Mouse (Mus musculus) embryo, embryonic 11.5 days (tissue): Measurements from ENCODE around the gene Stmn3.

Experiments used
- DNase-seq: peaks from one replicate; pipeline ENCODE4 v3.0.0-alpha.2; 2012; ENCODE audit warnings: low read depth, low spot score

Gene Stmn3

DNA sequence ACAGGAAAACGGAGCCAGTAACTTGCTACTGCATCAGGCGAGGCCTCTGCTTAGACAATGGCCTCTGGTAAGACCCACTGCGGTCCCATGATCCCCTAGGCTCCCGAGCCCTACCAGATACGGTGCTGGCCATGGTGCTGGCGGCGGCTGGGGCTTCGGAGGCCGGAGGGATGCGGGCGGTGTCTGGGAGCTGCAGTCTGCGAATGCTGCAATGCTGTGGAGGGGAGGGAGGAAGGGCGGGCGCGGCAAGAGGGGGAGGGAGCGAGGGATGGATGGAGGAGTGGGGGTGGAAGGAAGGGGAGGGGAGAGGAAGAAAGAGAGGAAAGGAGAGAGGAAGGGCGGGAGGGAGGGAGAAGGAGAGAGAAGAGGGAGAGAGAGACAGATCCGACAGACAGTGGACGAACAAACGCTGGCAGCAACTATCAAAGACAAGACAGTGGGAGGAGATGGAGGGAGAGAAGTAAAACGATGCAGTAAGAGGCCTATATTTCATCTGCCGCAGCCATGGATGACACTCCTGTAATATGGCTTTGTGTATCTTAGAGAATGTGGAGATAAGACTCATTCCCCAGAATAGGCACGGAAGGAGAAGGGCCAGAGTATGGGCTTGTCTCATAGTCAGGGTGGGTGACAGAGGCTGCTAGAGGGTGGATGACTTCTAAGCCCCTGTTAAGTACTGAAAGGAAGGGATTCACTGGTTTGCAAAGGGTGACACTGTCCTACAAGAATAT lies at the start of gene Stmn3:
Gene Stmn3 (minus strand): TSS at position 421 of the 731 bp plus-strand sequence.
- DNase-seq, result peak; percentile 45

DNA sequence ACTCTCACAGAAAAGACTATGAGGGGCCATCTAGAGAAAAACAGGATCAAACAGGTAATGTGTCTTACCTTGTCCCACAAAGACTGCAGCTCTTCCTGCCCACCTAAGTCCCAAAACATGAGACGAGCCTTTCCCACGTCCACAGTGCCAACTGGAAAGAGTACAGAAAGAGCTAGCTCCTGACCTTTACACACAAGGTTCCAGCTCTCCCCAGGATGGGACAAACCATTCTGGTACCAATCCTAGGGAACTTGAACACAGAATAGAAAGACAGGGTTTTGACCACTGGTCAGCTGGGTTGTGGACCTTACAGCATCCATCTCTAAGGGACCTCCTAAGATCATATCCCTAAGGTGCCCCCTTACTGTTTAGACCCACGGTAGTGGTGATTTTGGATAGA lies 49.6 kb upstream of the Stmn3 start:
- DNase-seq, result no peak

DNA sequence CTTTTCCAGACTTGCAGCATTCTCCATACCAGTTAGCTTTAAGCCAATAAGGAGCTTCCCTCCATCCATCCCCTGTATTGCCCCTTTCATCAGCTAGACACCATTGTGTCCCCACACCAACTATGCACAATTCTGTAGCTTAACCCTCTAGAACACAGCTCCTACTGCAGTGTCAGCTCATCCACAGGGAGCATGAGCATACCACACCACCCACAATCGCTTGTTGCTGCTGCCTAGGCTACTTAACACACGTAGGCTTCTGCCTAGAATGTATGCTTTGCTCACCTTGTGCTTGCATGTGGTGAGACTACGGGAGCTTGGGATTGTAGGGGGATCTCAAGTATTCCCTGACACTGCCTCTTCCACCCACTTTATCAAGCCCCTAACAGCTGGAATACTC lies 42.5 kb upstream of the Stmn3 start:
- no peak for DNase-seq

DNA sequence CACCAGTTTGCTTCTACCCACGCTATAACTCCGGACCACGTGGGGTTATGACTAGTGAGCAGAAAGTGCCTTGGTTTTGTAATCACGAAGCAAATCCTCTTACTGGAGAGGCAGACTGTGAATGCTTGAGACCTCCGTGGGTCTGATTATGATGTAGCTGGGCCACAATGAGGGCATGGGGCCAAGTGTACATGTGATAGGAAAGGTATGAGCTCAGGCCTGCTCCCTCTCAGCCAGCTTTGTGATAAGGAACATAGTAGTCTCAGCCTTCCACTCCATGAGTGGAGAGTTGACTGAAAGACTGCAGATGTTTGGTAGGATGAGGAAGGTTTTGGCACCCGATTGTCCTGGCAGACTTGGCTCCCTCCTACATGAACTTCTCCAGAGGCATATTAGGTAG lies 28.5 kb upstream of the Stmn3 start:
- DNase-seq, result no peak

DNA sequence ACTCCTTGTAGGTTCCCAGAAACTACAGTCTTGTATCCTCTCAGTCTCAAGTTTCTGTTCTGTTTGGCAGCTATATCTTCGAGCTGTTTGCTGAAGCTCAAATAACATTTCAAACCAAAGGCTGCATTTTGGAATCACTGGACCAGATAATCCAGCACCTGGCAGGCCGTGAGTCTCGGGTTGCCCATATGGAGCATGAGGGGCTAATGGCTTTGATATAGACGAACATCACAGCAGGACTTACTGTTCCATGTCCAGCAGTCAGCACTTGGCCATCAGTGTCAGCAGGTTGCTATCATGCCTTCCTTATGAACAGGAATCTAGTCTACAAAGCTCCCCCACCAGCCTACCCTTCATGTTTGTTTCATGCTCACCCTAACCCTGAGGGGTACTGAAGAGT lies 26.1 kb upstream of the Stmn3 start:
- no peak for DNase-seq

DNA sequence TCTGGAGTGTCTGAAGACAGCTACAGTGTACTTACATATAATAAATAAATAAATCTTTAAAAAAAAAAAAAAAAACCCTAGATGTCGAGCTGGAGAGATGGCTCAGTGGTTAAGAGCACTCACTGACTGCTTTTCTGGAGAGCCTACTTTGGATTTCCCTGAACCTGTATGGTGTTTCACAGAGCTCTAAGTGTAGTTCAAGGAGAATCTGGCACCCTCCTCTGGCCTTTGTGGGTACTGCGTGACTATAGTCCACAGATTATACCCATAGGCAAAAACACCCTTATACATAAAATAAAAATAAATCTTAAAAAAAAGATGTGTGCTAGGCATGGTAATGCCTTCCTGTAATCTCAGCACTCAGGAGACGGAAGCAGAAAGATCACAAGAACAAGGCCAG lies 19.7 kb upstream of the Stmn3 start:
- DNase-seq, result peak; percentile 41

DNA sequence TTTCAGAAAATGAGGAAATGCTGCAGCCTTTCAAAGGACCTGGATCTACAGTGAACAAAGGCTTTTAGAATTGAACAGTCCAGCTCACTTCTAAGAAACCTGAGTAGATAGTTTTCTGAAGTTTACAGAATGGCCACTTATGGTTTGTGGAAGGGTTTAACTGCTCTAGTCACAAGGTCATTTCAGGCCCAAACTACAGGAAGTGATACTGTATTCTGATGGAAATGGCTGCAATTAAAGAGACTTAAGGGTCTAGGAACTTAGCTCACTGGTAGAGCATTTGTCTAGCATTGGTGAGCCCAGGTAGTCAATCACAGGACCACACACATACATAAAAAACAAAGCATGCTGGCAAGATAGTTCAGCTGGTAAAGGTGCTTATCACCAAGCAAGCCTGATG lies 18.2 kb upstream of the Stmn3 start:
- no peak for DNase-seq

DNA sequence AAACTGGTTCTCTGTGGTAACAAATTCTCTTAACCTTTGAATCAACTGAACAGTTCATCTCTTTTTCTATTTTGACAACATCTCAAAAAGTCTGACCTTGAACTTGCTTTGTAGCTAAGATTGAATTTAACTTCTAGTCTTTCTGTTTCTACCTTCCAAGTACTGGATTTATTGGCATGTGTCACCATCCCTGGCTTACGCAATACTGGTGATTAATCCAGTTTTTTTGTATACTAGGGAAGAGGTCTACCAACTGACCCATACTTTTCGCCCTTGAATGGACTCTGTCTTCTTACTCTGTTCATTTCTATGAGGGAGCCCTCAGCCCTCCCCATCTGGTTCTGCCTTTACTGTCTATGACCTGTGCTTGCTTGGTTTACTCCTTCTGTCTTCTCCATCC lies 11.8 kb upstream of the Stmn3 start:
- no peak for DNase-seq

DNA sequence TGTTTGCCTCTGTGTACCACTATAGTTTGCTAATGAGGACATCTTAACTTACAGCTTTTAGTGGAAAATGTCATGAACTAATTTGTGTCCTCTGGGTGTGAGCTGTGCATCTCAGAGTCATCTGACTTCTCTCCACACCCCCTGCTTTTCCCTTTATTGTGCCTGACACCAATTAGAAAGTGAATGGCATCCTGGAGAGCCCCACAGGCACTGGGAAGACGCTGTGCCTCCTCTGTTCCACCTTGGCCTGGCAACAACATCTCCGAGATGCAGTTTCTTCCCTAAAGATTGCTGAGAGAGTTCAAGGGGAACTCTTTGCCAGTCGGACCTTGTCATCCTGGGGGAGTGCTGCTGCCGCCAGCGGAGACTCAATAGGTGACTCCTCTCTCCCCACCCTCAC lies 7.8 kb upstream of the Stmn3 start:
- no peak for DNase-seq

DNA sequence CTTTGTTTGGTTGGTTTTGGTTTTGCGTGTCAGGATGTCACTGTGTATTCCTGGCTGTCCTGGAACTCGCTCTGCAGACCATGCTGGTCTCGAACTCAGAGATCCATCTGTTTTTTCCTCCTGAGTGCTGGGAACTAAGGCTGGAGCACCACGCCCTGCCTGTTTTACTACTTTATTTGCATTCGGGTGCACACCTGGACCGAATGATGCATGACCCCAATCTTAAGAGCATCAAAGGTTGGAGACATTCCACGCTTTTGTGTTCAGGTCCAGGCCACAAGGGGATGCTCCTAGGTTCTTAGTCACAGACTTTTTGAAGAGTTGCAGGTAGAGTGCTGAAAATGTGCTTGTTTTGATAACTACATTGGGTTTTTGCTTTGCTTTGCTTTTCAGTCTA lies 5.8 kb upstream of the Stmn3 start:
- DNase-seq, result no peak

DNA sequence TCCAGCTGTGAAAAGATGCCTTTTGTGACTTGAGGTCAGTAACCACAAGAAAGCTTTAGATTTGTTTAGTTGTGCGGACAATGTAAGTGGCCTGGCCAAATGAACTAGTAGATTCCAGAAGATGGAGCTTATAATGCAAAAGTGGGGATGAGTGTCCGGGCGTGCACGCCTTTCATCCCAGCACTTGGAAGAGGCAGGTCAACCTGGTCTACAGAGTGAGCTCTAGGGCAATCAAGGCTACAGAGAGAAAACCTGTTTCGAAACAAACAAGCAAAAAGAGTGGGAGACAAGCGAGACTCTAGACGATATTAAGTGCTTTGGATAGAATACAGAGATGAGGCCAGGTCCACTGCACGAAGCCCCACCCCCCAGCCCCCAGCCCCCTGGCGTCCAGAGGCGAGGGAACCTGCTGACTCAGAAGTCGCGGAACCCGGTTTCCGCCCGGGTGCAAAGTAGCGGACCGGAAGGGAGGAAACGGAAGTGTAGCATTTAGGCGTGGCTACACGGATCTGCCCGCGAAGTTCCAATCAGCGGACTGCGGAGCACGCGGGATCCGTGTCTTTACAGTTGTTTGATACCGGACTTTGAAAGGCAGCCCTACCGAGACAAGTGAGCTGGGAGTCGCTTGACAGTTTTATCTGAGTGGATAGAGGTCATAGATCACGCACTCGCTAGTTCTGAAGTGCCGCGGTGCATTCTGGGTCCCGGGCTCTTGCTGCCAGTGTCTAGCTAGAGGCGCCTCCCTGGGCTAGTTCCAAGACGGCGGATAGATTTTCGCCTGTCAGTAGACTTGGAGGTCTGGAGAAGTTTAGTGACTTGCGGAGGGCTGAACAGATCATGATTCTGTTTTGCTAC lies 5.2 kb upstream of the Stmn3 start, which contains the start of gene Rtel1:
Gene Rtel1 (plus strand): TSS at position 492 of the 855 bp plus-strand sequence.
- DNase-seq, result peak; percentile 80

DNA sequence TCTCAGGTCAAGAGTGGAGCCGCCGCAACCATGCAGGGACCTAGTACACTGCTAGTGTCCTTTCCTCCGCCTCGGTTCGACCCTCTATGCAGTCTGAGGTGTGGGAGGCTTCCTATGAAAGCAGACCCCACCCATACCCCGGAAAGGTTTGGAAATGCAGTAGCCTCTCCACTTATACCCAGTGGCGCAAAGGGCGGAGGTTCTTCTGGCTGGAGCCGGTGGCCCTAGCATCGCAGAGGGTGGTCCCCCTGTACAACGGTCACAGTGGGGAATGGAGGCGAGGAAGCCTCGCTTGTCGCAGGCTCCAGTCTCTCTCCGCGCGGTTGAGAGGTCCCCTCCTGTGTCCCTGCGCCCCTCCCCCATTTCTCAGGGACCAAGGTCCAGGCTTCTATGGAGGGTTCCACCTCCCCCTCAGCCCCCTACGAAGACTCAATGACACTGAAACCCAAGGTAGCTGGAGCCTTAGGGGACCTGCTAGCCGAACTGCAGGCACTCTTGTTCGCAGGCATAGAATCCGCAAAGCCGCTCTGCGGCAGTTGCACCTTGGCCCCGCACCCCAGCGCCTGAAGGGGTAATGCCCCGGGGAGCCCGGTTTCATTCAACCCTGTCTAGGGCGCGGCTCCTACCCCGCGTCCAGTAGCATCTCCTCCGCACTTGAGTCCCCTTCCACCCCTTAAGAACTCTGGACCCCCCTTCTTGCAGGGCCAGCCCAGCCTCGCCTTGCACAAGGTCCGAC lies 788 bp downstream of the Stmn3 start:
- no peak for DNase-seq

DNA sequence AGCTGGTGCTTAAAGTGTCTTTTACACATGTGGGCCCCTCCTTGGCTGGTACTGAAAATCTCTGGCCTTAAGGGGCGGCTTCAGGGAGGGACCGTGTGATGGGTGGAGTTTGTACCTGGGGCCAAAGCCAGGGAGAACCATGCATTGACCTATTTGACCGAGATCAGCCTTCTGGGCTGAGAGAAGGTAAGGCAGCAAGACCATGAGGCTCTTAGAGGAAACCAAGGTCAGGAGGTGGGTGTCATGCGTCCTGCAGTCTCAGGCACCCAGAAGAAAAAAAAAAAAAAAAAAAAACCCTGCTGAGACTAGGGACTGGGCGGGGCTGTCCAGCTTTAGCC lies 1.3 kb downstream of the Stmn3 start:
- no peak for DNase-seq

DNA sequence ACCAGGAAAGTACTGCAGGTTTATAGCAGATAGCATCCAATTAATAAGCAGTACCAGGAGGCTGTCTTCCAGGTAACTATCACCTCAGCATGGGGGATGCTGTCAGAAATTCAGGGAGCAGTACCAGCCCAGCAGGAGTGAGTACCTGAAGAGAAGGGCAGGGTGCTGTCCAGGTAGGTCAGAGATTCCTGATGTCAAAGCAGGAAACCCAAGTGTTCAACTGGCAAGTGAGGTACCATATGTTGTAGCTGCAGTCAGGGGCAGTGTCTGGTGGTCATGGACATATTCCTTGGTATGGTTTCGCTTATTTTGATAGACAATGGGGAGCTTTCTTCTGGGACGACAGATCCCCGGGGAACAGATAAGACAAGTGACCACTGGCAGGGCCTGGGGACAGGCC lies 1.9 kb downstream of the Stmn3 start:
- DNase-seq, result no peak

DNA sequence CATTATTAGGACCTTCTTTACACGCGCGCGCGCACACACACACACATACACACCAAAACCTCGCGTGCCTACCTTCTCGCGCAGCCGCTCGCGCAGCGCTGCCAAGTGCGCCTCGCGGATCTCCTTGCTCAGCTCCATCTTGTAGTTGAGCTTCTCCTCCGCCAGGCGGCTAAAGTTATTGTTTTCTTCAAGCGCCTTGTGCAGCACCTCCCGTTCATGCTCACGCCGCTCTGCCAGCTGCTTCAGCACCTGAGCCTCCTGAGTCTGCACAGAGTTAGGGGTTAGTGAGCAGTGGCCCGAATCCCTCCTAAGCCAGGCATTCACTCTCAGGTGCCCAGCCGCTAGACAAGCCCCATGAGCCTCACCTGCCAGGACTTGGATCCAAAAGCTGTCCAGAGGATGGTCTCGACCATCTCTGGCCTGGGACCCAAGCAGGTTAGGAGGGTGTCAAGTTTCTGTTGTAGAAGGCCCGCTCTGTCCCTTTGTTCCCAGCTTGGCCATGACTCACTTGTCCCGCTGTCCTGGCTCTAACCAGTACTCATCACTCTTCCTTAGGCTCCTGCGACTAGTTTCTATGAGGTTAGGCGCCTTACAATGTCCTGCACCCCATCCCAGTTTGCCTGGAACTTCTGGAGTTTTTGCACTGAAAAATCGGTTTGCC lies 7.0 kb downstream of the Stmn3 start:
- DNase-seq, result peak; percentile 44

DNA sequence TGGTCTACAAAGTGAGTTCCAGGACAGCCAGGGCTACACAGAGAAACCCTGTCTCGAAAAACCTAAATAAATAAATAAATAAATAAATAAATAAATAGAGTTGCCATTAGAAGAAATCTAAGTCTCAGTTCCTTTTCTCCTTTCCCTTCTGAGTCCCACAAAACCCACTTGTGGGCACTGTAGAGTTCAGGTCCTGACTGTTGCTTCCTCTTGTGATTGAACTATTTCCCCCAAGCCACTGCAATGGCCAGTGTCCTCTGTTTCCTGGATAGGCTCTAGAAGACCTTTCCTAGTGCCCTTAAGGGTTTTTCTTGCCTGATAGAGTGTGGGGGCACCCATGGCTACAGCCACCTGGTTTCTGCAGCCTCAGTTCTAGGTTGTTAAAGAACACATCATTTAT lies 9.4 kb downstream of the Stmn3 start:
- no peak for DNase-seq

DNA sequence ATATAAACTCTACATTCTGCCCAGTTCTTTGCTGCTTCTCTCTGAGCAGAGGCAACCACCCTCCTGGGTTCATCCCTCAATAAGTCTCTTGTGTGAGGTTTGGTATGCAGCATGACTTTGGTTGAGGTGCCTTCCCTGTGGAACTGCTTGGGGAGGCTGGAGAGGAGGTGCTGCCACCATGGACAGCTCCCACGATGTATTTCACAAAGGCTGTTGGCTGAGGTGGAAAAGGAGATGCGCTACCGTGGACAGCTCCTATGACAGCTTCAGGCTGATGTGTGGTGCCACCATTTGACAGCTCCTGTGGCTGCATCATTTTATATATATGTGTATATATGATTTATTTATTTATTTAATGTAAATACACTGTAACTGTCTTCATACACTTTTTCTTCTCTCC lies 12.3 kb downstream of the Stmn3 start:
- peak; percentile 30 for DNase-seq

DNA sequence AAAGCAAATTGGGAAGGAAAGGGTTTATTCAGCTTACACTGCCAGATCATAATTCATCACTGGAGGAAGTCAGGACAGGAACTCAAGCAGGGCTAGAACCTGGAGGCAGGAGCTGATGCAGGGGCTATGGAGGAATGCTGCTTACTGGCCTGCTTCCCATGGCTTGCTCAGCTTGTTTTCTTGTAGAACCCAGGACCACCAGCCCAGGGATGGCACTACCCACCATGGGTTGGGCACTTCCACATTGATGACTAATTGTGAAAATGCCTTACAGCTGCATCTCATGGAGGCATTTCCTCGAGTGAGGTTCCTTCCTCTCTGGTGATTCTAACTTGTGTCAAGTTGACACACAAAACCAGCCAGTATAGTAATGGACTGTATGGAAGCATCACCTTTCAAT lies 23.4 kb downstream of the Stmn3 start:
- DNase-seq, result no peak

DNA sequence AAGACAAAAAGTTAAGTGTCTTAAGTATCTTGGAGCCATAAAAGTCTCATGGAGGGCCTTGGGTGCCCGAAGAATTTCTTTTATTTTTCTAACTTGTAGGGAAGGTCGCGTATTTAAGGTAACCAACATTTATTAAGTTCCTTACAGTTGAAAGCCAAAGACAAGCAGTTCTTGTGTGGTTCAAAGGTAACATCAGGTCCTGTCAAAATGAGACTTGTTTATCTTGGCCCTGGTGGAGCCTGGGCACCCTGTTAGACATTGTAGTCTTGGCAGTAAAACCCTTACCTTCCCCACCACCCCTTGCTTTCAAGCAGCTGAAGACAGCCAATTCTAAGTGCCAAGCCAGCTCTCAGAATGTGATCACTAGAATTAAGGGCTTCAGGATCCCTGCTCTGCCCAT lies 25.6 kb downstream of the Stmn3 start:
- no peak for DNase-seq

DNA sequence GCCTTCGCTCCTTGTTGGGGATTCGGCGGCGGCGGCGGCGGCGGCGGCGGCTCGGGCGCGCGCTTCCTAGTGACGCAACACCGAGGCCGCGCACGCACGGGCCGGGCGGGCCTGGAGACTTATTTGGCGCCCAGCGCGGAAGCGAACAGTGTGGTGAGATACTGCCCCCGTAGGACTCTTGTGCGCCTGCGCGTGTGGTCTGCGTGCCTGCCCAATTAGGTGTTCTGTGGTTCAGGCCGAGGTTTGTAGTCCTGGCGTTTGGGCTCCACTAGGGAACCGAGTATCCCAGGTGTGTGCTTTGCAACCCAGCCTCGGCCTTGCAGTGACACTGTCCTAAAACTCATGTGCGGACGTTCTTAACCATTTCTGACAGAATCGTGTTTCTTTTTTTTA lies 26.3 kb downstream of the Stmn3 start, which contains the start of gene Gmeb2:
Gene Gmeb2 (minus strand): TSS at position 78 of the 393 bp plus-strand sequence.
- peak; percentile 94 for DNase-seq

DNA sequence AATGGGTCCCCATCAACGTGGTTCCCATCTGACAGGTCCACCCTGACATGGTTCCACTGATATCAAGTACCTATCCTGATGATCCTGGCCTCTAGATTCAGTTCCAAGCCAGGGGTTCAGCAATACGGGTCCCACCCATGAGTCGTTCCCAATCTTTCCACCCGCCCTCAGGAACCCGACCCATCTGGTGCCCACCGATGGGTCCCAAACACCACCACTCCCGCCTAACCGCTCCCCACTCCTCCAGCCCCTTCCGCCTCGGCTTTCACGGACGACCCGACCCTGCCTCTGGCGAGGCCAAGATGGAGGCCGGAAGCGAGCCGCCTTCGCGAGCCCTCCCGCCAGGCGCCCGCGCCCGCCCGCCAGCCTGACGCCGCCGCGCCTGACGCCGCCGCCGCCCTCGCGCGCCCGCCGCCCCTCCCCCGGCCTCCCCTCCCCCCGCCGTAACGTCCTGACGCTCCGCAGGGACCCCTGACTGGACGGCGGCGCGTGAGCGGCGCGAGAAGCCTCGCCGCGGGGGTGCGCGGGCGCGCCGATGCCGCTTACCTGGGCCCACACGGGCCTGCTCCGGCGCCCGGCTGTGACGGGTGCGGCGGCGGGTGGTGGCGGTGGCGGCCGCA lies 26.9 kb downstream of the Stmn3 start:
- DNase-seq, result peak; percentile 66
